Mouse (Mus musculus): Measurements from ENCODE around the gene Enthd1. TPM values are rescaled to one million over a fixed set of nuclear protein-coding genes. Genes with fewer than 3 reads are reported as not detected.
A peak's percentile ranks its signal among the peaks of the same experiment; 100 is the strongest.

Enthd1 gene
- polyA plus RNA-seq, 1 experiment from 2014 or later: not detected

DNA sequence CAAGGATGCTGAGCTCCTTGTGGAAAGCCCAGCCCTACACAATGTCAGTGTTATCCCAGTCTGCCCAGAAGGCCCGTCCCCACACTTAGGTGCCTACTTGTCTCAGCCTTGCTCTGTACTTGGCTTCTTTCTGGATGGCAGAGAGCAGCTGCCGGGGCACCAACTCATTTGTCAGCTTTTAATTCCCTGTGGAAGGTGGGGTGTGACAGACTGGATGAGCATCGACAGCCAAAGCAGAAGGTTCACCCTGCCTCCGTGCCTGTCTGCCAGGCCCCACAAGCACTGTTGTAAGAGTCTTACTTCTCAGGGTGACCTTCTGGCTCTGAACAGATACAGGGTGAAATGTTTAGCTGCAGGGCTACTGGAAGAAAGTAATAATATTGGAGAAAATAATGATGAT, 149.8 kb downstream of the Enthd1 start:
- Histone ChIP-seq H3K27ac (ENCODE audit: low read length) (no peak overlapping the region), H3K9ac (ENCODE audit: low read depth, low read length) (no peak overlapping the region), H3K4me2 (ENCODE audit: low read depth, low read length) (no peak overlapping the region), H3K9me3 (ENCODE audit: control insufficient read depth, low read length) (no peaks in the 10 kb centered on the region), H3K27me3 (replicated peaks; ENCODE audit: control insufficient read depth, insufficient read depth, low read length) (no peaks in the 10 kb centered on the region), H3K36me3 (ENCODE audit: control insufficient read depth, insufficient read depth, low read length) (no peaks in the 10 kb centered on the region), H3K4me1 (ENCODE audit: control insufficient read depth, insufficient read depth, low read length) (peaks cover 3% of the 10 kb centered on the region; the same call in 1 of the 2 replicates), H3K4me3 (ENCODE audit: low read length) (no peak overlapping the region)
- no peak for ATAC-seq
- 79% methylated on average over 4 of the region's 4 CpGs for WGBS

DNA sequence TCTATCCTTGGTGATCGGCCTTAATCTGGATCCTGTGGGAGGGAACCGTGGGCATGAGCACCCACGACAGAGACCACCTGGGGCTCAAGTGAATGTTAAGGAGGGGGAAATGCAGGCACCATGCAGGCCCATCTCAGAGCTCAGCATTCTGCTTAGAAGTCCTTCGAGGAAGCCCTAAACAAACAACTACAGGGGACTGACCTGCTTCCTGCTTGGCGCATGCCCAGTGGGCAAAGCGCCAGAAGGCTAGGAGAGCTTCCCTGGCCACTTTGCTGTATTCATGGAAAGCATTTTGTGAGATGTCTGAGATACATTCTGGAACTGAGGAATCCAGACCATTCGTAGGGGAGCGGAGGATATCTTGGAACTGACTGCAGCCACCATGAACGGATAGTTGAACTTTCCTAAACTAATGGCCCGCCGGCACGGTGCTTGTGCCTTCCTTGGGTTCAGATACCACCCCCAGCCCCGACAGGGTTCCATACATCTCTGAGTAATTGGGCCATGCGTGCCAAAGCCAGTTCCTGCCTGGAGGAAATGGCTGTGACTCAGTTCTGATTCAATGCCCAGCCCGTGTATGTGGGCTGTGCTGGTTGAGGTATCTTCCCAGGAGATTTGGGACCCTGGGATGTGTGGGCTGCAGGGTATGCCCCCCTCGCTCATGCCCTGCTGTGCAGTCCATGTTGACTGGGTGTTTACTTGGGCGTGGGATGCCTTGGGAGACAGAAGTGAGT, 150.8 kb downstream of the Enthd1 start:
- 68% methylated on average over 17 of the region's 17 CpGs for WGBS
- H3K9ac ChIP-seq (ENCODE audit: low read depth, low read length): no peak overlapping the region
- no peaks in the 10 kb centered on the region for H3K27me3 ChIP-seq (replicated peaks; ENCODE audit: control insufficient read depth, insufficient read depth, low read length)
- ATAC-seq: no peak
- H3K36me3 ChIP-seq (ENCODE audit: control insufficient read depth, insufficient read depth, low read length): no peaks in the 10 kb centered on the region
- H3K4me3 ChIP-seq (ENCODE audit: low read length): no peak overlapping the region
- no peak overlapping the region for H3K4me2 ChIP-seq (ENCODE audit: low read depth, low read length)
- peaks cover 3% of the 10 kb centered on the region; the same call in 1 of the 2 replicates for H3K4me1 ChIP-seq (ENCODE audit: control insufficient read depth, insufficient read depth, low read length)
- H3K9me3 ChIP-seq (ENCODE audit: control insufficient read depth, low read length): no peaks in the 10 kb centered on the region
- no peak overlapping the region for H3K27ac ChIP-seq (ENCODE audit: low read length)

DNA sequence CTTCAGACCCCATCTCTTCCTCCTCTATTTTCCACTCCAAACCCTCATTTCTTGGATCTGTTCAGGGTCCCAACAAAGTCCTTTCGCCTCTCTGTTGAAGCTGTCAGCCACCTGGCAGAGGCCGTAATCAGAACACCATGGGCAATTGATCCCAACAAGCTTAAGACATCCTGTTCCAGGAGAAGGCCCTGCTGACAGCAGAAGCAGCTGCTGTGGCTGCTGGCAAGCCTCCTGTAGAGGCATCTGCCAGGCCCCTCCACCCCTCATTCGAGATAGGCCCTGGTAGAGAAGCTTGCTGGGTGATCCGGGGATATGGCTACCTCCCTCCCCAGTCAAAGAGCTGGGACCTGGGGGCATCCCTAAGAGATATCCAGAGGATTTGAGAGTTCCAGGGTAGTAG, 151.9 kb downstream of the Enthd1 start:
- no peak overlapping the region for H3K4me2 ChIP-seq (ENCODE audit: low read depth, low read length)
- ATAC-seq: no peak
- 73% methylated on average over 4 of the region's 4 CpGs for WGBS
- H3K4me1 ChIP-seq (ENCODE audit: control insufficient read depth, insufficient read depth, low read length): peaks cover 3% of the 10 kb centered on the region; the same call in 1 of the 2 replicates
- no peak overlapping the region for H3K27ac ChIP-seq (ENCODE audit: low read length)
- H3K4me3 ChIP-seq (ENCODE audit: low read length): no peak overlapping the region
- no peaks in the 10 kb centered on the region for H3K36me3 ChIP-seq (ENCODE audit: control insufficient read depth, insufficient read depth, low read length)
- H3K9me3 ChIP-seq (ENCODE audit: control insufficient read depth, low read length): no peaks in the 10 kb centered on the region
- H3K9ac ChIP-seq (ENCODE audit: low read depth, low read length): no peak overlapping the region
- H3K27me3 ChIP-seq (replicated peaks; ENCODE audit: control insufficient read depth, insufficient read depth, low read length): no peaks in the 10 kb centered on the region

DNA sequence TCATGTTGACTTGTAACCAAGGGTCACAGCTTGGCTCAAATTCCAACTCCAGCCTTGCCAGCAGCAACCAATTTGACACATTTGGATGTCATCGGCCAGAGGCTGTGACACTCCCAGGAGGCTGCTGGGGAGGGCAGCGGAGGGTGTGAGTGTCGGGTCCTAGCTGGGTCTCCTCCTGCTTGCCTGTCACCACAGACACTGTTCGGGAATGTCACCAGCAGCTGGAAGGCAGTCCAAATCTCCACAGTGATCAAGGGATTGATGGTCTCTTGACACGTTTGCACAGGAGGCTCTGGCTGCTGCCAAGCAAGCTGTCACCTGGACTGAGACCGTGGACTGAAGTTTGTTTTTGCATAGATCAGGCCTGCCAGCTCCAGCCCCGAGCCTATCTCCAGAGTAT, 154.3 kb downstream of the Enthd1 start:
- no peak for ATAC-seq
- no peaks in the 10 kb centered on the region for H3K36me3 ChIP-seq (ENCODE audit: control insufficient read depth, insufficient read depth, low read length)
- H3K4me1 ChIP-seq (ENCODE audit: control insufficient read depth, insufficient read depth, low read length): peaks cover 3% of the 10 kb centered on the region; the same call in 1 of the 2 replicates
- H3K27me3 ChIP-seq (replicated peaks; ENCODE audit: control insufficient read depth, insufficient read depth, low read length): no peaks in the 10 kb centered on the region
- no peak overlapping the region for H3K27ac ChIP-seq (ENCODE audit: low read length)
- H3K4me2 ChIP-seq (ENCODE audit: low read depth, low read length): no peak overlapping the region
- no peaks in the 10 kb centered on the region for H3K9me3 ChIP-seq (ENCODE audit: control insufficient read depth, low read length)
- H3K4me3 ChIP-seq (ENCODE audit: low read length): no peak overlapping the region
- no peak overlapping the region for H3K9ac ChIP-seq (ENCODE audit: low read depth, low read length)
- 57% methylated on average over 7 of the region's 7 CpGs for whole genome bisulfite sequencing

DNA sequence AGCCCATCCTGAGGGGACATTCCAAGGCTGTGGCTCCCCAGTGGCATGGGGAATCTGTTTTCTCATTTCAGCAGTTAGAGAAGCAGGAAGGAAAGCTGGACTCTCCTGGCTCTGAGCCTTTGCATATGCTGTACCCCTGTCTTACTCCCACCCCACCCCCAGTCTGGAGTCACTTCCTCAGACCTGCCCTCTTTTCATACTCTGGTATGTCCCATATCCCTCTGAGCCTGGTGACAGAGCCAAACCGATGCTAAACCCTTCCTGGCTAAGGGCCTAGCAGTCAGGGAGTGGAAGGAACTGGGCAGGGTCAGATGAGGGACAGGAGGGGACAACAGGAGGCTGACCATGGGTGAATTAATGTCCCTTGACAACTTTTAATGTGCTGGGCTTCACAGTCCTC, 157.1 kb downstream of the Enthd1 start:
- ATAC-seq: peak; percentile 42; the same call in 1 of the 2 replicates
- Histone ChIP-seq H3K4me2 (ENCODE audit: low read depth, low read length) (no peak overlapping the region), H3K9ac (ENCODE audit: low read depth, low read length) (no peak overlapping the region), H3K27ac (ENCODE audit: low read length) (no peak overlapping the region; the same call in 1 of the 2 replicates), H3K4me1 (ENCODE audit: control insufficient read depth, insufficient read depth, low read length) (no peaks in the 10 kb centered on the region), H3K27me3 (replicated peaks; ENCODE audit: control insufficient read depth, insufficient read depth, low read length) (no peaks in the 10 kb centered on the region), H3K9me3 (ENCODE audit: control insufficient read depth, low read length) (no peaks in the 10 kb centered on the region), H3K36me3 (ENCODE audit: control insufficient read depth, insufficient read depth, low read length) (no peaks in the 10 kb centered on the region), H3K4me3 (ENCODE audit: low read length) (no peak overlapping the region)
- WGBS: 35% methylated on average over 1 of the region's 1 CpGs

Other genes starting within 250 kb of the Enthd1 start
- gene Grap2, start 7.4 kb upstream of the Enthd1 start, polyA plus RNA-seq (2015; fragmentation: Nextera tagmentation; extraction: Ambion mirVana): 0.47 and 0.86 TPM in 2 replicates
- gene Fam83f, start 106.7 kb upstream of the Enthd1 start, polyA plus RNA-seq (2015; fragmentation: Nextera tagmentation; extraction: Ambion mirVana): 24.9 and 29.2 TPM in 2 replicates
- gene Tnrc6b, start 146.2 kb upstream of the Enthd1 start, polyA plus RNA-seq (2015; fragmentation: Nextera tagmentation; extraction: Ambion mirVana): 18.0 and 18.2 TPM in 2 replicates